Mouse (Mus musculus): Measurements from ENCODE around the gene Neurl4. TPM values are rescaled to one million over a fixed set of nuclear protein-coding genes. Genes with fewer than 3 reads are reported as not detected.
"Not testable (repeated sequence)": the region's sequence is repeated elsewhere in the genome, so short reads cannot be mapped to it uniquely, and the experiment has no call there.

The Neurl4 gene
- total RNA-seq, 4 experiments from 2014 or later, result 36.4 to 71.4 (median 51.5) TPM

DNA sequence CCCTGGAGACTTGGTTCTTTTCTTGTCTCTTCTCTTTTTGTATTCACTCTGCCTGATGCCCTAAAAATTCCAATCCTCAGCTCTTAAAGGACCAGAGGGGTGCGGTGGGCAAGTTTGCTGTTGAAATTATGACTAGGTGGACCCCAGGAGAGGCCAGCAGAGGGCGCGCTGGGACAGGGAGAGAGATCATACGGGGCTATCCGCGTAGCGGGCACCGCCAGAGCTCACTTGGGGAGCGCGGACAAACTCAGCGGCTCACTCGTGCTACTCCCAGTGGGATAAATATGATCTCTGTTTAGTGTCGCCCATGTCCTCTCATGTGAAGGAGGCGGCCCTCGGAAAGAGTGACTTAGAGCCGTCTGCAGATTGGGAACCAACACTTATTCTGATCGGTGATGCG lies 33.3 kb downstream of the Neurl4 start:
- peak; percentile 82 for DNase-seq

DNA sequence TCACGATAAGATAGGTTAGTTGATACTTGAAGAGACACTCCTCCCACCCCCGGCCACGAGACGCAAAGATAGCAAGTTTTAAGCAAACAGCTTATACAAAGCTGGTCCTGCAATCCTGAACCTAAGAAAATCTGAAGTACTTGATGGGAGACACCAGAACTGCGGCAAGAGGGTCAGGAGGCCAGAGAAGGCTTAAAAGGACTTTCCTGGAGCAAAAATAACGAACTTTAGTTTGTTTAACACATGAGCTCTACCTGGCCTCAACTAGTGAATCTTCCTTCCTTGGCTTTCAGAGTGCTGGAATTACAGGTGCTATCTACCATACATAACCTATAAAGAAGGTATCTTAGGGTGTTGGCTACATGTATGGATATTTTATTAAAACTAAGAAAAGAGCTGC lies 33.8 kb downstream of the Neurl4 start:
- no peak for DNase-seq

DNA sequence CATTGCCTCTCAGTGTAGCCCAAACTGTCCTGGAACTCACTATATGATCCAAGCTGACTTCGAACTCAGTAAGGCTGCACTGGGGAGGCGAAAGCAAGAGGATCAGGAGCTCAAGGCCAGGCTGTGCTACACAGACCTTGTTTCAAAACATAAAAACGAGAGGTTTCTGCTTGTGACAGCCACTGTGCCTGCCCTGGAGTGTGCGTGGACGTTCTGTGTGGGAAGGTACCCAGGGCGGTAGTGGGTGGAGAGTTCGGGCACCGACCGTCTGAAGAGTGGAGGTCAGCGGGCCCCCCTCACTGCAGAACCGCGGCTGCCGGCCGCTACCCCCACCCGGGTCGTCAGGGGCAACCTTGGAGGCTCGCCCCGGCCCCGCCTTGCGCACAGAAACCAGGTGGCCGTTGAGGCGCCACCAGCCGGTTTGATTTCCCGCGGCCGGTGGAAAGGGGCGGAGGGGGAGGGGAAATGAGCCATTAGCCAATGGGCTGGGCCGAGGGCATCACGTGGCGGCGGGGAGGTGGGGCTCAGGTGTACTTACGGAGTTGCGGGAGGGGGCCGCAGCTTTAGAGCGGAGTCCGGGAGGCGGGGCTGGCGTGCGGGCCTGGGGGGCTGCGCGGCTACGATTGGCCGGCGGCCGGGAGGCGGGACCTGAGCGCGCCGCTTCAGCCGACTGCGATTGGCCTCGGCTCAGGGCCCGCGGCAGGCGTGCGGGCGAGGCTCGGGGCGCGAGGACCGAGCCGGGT lies 34.4 kb downstream of the Neurl4 start, which contains the start of gene Ybx2:
Gene Ybx2 (plus strand): TSS at position 660 of the 743 bp plus-strand sequence.
- DNase-seq, result peak; percentile 79

DNA sequence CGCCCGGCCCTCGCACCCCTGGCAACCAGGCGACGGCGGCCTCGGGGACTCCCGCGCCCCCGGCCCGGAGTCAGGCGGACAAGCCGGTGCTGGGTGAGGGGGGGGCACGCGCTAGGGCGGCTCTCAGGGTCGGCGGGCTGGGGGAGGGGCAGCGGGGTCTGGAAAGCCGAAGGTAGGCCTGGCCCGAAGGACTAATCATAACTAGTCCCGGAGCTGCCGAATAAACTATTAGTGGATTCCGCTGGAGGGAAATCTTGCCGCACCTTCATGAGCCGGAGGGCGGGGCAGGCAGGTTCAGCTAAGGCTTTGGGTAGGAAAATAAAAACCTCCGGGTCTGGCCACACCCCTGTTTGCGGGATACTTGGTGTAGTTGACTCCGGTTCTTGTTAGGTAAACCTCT lies 35.3 kb downstream of the Neurl4 start:
- DNase-seq, result no peak

DNA sequence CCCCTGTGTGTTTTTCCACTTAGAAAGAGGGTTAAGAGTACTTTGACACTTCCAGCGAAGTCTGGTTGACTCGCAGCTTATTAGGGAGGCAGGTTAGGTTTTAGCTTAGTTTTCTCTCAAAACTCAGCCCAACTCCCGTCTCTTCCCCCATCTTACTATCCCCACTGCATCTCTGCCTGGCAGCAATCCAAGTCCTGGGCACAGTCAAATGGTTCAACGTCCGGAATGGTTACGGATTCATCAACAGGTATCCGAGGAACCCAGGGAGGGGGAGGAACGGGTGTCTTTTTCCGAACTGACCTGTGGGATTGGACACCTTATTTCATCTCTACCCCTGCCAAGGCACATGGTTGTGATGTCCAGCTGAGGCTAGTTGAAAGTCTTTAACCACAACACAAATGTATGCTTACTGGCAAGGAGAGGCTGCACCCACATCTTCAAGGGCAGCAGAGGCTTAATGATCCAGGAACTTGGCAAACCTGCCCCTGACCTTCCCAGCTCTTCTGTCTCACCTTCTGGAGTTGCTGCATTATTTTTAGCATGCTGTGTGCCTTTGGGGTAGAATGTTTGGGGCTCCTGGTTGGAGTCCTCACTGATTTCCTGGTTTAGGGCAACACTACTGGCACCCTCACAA lies 36.0 kb downstream of the Neurl4 start:
- DNase-seq, result no peak

DNA sequence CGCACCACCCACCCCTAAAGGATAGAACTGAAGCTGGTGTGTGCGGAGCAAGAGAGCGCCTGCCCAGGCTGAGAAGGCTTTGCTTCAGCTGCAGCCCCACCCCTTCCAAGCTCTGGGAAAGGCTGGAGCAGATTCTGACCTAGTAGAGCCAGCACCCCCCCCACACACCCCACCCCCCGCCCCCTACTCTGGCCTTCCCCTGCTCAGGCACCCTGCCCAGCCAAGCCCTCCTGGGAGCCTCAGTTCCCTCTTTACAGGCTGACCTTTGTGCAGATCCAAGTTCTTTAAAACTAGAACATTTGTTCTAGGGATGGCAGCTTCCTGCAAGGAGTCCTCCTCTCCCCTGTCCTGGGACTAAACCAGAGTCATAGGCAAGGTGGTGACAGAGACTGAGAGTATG lies 36.5 kb downstream of the Neurl4 start:
- no peak for DNase-seq

DNA sequence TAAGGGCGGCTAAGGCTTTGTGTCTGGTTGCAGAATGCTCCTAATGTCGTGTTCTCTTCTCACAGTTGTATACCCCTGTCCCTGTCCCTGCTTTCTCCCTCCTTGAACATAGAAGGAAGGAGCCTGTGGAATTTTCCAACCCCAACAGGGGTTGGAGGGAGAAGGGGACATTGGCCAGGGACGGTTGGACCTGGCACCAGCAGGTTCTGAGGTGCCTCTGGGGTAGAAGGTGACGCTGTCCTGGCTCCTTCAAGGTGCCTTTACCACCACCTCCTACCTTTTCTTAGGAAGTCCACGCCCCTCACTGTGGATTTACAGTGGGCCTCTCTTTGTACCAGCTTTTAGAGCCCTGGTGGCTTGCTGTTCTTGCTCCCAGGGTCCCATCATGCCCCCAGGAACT lies 37.0 kb downstream of the Neurl4 start:
- DNase-seq, result no peak

DNA sequence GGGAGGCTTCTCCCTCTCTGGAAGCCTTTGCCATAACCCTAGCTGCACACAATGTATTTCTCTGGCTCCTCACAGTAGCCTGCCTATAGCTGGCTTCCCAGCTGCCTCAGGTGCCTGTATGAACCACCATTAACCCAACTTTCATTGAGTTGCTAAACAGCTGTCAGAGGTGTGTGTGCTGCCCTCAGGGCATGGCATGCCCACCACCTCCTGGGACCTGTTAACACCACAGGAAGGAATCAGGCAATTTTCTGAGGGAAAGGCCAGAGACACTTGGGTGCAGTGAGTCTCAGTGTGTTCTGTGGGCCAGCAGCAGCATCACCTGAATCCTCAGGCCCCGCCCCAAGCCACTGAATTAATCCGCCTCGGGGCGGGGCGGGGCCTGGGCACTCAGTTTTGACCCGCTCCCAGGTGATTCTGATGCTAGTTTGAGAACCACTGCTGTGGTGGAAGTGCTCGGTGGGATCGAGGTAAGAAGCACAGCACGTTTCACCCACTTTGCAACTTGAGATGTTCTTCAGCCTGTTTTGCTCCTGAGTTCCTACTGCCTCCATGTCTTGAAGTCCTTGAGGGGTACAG lies 37.6 kb downstream of the Neurl4 start:
- DNase-seq, result no peak

DNA sequence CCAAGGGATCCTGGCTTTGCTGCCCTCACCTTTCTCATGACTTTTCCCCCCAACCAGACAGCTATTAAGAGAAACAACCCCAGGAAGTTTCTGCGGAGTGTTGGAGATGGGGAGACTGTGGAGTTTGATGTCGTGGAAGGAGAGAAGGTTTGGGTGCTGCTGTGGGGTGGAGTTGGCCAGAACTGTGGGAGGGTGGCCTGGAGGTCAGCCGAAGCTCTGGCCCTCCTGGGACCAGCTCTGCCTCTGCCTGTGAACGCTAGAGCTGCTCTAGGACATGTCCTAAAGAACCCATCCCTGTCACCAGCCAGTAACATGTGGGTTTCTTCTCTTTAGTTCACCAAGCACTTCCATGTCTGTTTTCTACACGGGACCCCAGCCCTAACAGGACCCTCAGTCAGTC lies 38.3 kb downstream of the Neurl4 start:
- no peak for DNase-seq

DNA sequence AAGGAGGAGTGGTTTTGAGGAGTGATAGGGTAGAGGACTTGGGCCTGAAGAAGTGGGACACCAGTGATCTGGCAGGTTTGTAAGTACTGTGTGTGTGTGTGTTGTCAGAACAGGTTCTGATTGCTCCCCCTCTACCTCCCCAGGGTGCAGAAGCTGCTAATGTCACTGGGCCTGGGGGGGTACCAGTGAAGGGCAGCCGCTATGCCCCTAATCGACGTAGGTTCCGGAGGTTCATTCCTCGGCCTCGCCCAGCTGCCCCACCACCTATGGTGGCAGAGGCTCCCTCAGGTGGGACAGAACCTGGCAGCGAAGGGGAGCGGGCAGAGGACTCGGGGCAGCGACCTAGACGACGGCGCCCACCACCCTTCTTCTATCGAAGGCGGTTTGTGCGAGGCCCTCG lies 38.9 kb downstream of the Neurl4 start:
- DNase-seq, result no peak

DNA sequence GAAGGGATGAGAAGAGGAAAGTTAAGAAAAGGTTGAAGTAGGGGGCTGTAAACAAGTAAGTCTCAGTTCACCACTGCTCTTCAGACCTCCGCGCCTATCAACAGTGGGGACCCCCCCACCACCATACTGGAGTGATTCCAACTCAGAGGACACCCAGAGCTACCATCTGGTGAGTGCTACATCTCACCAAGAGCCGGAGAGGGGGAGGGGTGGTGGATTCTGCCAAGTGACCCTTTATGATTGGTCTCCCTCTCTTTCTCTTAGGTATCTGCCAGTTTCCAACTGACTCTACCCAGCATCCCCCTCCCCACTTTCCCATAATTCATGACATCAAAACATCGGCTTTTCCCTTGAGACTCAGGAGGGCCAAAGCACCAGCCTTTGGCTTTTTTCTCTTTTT lies 40.1 kb downstream of the Neurl4 start:
- no peak for DNase-seq

DNA sequence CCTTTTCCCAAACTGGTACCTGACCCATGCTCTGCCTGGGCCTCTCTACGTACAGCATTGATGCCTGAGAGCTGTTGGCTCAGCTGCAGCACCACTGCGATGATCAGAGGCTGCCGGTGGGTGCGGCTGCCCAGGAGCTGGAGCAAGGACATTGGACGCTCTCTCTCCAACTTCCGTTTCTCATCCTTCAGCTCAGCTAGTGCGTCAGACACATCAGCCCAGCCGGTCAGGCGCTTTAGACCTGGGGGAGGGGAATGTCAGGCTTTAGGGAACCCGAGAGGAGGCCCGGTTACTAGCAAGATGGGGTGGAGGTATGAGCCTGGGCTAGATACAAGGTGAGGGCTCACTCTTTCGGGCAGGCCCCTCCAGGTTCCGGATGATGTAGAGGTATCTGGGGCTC lies 44.3 kb downstream of the Neurl4 start:
- DNase-seq, result peak; percentile 64

DNA sequence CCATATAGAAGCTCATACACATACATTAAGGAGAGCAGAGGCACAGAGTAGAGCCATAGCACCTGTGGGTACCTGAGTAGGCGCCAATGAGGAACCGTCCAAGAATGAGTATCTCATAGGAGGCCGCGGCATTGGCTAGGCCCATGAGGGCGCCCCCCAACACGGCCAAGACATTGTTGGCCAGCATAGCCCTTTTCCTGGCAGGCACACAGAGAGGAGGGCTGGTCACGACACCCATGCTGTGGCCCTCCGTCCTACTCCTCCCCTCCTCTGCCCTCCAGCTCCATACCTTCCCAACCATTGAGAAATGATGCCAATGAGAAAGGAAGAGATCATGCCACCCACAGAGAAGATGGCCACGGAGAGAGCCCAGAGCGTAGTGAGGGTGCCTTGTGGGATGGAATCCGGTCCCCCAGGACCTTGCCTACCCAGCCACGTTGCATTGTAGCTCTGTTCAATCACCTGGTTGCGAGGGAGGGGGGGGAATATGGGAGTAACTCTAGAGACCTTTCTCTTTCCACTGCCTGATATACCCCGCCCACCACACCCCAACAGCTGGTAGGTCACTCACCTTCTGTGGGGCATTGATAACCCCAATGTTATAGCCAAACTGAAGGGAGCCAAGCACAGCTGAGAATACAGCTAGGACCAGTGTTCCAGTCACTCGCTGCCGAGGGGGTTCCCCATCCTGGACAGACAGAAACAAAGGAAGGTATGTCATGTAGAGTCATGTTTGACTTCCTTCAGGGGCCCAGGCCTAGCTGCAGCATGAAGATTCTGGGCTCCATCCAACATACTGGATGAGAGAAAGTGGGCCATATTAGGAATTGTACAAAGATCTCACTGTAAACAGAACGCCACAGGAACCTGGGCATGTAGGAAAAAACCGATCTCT lies 45.4 kb downstream of the Neurl4 start:
- no peak for DNase-seq

DNA sequence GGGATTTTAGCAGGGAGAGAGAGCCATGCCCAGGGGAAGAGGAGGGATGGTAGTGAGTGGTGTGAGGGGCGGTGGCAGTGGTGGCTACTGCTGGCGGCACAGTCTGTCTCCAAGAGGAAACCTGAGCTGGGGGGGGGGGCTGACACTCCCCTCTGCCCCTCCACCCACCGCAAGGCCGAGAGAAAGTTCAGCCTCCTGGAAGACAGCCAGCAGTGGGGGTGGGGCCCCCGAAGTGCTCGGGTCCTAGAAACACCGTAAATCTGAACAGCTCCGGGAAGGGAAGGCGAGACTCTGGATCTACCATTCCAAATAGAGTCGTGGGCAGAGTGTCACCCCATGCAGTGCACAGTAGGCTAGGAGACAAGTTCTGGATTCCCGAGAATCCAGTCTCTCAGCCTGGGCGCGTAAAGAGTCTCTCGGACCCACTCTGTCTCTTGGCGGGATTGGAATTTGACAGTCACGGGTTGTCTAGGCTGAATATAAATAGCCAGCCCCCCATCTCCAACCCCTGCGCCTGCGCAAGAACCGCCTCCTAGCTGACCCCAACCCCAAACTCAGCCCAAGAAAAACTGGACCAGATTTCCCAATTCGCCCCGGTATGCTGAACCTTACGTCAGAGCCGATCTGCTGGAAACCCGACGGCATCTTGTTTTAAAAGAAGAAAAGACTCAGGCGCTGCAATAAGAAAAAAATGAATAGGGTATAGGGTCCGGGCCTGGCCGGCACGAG lies 46.6 kb downstream of the Neurl4 start:
- no peak for DNase-seq

DNA sequence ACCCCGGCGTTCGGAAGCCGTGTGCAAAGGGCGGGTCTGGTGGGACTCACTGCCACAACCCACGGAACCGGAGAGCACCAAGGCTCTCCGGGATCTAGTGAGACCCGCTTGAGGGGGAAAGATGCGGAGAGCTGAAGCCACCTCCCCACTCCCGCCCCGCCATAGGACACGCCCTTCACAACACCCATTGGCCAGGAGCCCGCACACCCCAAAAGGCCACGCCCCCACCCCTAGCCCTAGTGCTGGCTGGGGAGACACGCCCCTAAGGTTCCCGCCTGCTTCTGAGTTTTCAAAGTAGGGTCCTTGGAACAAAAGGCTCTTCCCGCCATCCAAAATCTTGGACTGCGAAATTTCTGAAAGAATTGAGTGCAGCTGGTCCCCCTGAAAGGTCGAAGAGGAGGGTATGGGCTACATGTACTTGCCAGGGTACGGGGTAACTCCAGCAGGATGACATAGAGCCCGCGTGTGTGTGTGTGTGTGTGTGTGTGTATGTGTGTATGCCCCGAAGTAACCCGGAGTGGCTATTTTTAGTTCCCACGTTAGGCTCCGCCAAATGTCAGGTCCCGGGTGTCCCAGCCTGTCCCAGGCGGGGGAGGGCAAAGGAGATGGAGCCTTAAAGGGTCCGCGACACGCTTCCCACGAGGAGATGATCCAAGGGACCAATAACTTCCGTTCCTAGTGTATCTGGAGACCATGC lies 47.3 kb downstream of the Neurl4 start, which contains the start of gene Slc2a4:
Gene Slc2a4 (minus strand): TSS at position 123 of the 697 bp plus-strand sequence.
- peak; percentile 88 for DNase-seq

DNA sequence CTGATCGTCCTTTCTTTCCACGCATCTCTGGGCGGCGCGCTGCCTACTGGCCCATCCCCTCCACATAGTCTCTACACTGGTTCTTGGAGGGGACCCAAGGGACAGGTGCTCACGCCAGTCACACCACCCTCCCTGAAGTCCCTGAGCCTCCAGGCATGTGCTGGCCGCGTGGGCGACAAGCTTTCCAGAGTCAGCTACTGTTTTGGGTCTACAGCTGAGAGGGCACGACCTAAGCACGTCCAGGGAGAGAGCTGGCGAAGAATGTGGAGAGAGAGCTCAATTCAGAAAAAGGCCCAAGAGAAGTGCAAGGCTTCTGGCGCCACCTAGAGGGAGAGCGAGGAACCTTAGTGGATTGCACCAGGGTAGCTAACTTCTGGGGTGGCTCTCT lies 47.9 kb downstream of the Neurl4 start:
- peak; percentile 82 for DNase-seq

DNA sequence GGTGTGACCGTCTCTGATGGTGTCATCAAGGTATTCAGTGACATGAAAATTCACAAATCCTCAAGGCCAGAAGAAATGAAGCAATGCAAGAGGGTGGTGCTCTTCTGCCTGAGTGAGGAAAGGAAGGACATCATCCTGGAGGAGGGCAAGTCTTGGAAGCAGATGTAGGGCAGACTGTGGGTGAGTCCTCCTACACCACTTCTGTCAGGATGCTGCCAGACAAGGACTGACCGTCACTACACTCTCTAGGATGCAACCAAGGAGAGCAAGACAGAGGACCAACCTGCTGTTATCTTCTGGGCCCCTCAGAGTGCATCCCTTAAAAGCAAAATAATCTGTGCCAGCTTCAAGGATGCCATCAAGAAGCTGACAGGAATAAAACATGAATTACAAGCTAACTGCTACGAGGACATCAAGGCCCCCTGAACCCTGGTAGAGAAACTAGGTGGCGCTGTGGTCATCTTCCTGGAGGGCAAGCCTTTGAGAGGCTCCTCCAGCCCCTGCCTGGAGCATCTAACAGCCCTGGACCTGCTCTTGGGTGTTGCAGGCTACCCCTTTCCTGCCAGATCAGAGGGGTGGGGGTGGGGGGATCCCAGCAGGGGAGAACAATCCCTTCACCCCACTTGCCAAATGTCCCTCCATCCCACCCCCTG lies 50.1 kb downstream of the Neurl4 start:
- no peak for DNase-seq

DNA sequence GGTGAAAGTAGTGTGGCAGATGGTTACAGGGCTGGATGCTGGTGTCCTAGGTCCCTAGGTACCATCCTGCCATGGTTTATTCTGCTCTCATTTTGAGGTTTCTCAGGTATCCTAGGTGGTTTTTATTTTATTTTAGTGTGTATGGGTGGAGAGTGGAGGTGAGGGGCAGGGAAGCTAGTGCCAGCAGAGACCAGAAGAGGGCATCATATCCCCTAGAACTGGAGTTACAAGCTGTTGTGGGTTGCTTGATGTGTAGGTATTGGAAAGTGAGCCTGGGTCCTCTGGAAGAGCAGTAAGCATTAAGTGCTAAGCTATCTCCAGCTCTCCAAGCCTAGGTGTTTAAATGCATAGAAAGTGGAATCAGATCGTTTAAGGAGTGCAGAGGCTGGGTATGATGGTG lies 51.4 kb downstream of the Neurl4 start:
- DNase-seq, result no peak

DNA sequence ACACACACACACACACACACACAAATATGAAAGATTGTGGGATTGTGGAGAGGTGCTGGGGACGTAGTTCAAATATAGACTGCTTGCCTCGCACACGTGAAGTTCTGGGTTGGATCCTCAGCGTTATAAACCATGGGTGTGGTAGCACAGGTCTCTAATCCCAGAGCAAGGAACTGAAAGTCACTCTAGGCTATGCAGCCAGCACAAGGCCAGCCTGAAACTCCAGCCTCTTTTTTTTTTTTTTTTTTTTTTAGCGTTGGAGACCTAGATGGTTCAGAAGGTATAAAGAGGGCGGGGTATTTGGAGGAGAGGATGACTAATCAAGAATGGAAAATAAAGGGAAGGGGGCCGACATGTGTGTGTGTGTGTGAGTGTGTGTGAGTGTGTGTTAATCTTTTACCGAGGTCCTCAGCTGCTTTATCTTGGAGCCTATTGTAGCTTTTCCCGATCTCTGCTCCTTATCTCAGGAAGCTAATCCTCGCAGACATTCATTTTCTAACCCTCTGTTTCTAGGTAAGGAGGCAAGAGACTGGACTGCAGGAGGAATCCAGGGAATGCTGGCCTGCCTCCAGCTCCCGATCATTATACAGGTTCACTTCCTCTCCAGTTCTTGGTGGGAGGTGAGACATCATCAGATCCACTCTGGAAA lies 52.5 kb downstream of the Neurl4 start:
- DNase-seq, result no peak

DNA sequence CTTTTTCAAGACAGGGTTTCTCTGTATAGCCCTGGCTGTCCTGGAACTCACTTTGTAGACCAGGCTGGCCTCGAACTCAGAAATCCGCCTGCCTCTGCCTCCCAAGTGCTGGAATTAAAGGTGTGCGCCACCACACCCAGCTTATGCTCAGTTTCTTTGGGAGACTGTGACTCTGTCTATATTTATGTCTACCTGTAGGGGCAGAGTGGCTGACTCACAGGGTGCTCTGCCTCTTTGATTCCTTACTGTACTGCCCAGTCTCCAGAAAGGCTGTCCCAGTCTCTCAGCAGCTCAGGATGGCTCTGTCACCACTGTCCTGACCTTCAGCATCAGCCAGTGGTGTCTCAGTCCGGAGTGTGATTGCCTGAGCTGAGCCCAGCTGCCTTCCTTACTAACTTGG lies 54.7 kb downstream of the Neurl4 start:
- not testable (repeated sequence) for DNase-seq

All from adrenal gland, adult 8-10 months (tissue).